Mouse (Mus musculus) lung, postnatal 4 days (tissue): ENCODE measurements around the gene Dcaf1.

Experiments
- DNase-seq, 2 experiments: peaks; one replicate each; pipeline ENCODE4 v3.0.0; 2021

Dcaf1 gene

GRCm38 (mm10) chr9:106821618-106822380 is at the start of gene Dcaf1:
Gene Dcaf1, plus strand, starts transcription at chr9:106821874.
- DNase-seq, result peak; percentile 95 to 96

GRCm38 (mm10) chr9:106776116-106776515 is 45.6 kb upstream of the Dcaf1 start:
- no peak for DNase-seq

- DNase-seq, result no peak
Measured at GRCm38 (mm10) chr9:106777423-106777822, 44.3 kb upstream of the Dcaf1 start.

GRCm38 (mm10) chr9:106778319-106778718 is 43.4 kb upstream of the Dcaf1 start:
- DNase-seq, result no peak

GRCm38 (mm10) chr9:106780086-106780485 is 41.6 kb upstream of the Dcaf1 start:
- no peak for DNase-seq

GRCm38 (mm10) chr9:106783554-106783953 is 38.1 kb upstream of the Dcaf1 start:
- no peak for DNase-seq

- no peak for DNase-seq
Measured at GRCm38 (mm10) chr9:106785206-106785605, 36.5 kb upstream of the Dcaf1 start.

GRCm38 (mm10) chr9:106787979-106788811 is 33.5 kb upstream of the Dcaf1 start:
- peak in 1 of 2 experiments; percentile 5 for DNase-seq

GRCm38 (mm10) chr9:106788812-106789321 is 32.8 kb upstream of the Dcaf1 start, which contains the start of gene Rad54l2:
Gene Rad54l2, minus strand, starts transcription at chr9:106789194.
- peak; percentile 91 for DNase-seq

- no peak for DNase-seq
Measured at GRCm38 (mm10) chr9:106789363-106789762, 32.3 kb upstream of the Dcaf1 start.

GRCm38 (mm10) chr9:106790831-106791230 is 30.8 kb upstream of the Dcaf1 start:
- no peak for DNase-seq

GRCm38 (mm10) chr9:106806503-106806902 is 15.2 kb upstream of the Dcaf1 start:
- no peak for DNase-seq

GRCm38 (mm10) chr9:106818191-106818590 is 3.5 kb upstream of the Dcaf1 start:
- no peak for DNase-seq

- DNase-seq, result peak in 1 of 2 experiments; percentile 20
Measured at GRCm38 (mm10) chr9:106819201-106819600, 2.5 kb upstream of the Dcaf1 start.

- peak in 1 of 2 experiments; percentile 4 for DNase-seq
Measured at GRCm38 (mm10) chr9:106821050-106821617, 540 bp upstream of the Dcaf1 start.

- peak; percentile 91 to 93 for DNase-seq
Measured at GRCm38 (mm10) chr9:106822381-106823104, 869 bp downstream of the Dcaf1 start.

GRCm38 (mm10) chr9:106840569-106840968 is 18.9 kb downstream of the Dcaf1 start:
- no peak for DNase-seq

- DNase-seq, result no peak
Measured at GRCm38 (mm10) chr9:106842800-106843199, 21.1 kb downstream of the Dcaf1 start.

- DNase-seq, result no peak
Measured at GRCm38 (mm10) chr9:106856664-106857063, 35.0 kb downstream of the Dcaf1 start.

GRCm38 (mm10) chr9:106858036-106858435 is 36.4 kb downstream of the Dcaf1 start:
- DNase-seq, result no peak

GRCm38 (mm10) chr9:106874216-106874615 is 52.5 kb downstream of the Dcaf1 start:
- no peak for DNase-seq

GRCm38 (mm10) chr9:106876666-106877065 is 55.0 kb downstream of the Dcaf1 start:
- DNase-seq, result no peak
